Mouse (Mus musculus): ENCODE data around the gene Ccdc34.

The Ccdc34 gene

GRCm38 (mm10) chr2:110017616-110018505 is at the start of gene Ccdc34:
Gene Ccdc34, plus strand, starts transcription at chr2:110017817.
- peak; percentile 98 for DNase-seq (ENCODE audit: low read depth, low spot score)

GRCm38 (mm10) chr2:109969381-109969780 is 48.2 kb upstream of the Ccdc34 start:
- DNase-seq (ENCODE audit: low read depth, low spot score): no peak

GRCm38 (mm10) chr2:109969926-109970532 is 47.6 kb upstream of the Ccdc34 start:
- DNase-seq (ENCODE audit: low read depth, low spot score): no peak

- peak; percentile 63 for DNase-seq (ENCODE audit: low read depth, low spot score)
Observed at GRCm38 (mm10) chr2:109970744-109971410, 46.7 kb upstream of the Ccdc34 start.

GRCm38 (mm10) chr2:109972310-109972709 is 45.3 kb upstream of the Ccdc34 start:
- no peak for DNase-seq (ENCODE audit: low read depth, low spot score)

- DNase-seq (ENCODE audit: low read depth, low spot score): no peak
Observed at GRCm38 (mm10) chr2:109972922-109973321, 44.7 kb upstream of the Ccdc34 start.

GRCm38 (mm10) chr2:109974807-109975206 is 42.8 kb upstream of the Ccdc34 start:
- DNase-seq (ENCODE audit: low read depth, low spot score): no peak

GRCm38 (mm10) chr2:109976181-109976580 is 41.4 kb upstream of the Ccdc34 start:
- DNase-seq (ENCODE audit: low read depth, low spot score): no peak

GRCm38 (mm10) chr2:109977322-109977721 is 40.3 kb upstream of the Ccdc34 start:
- no peak for DNase-seq (ENCODE audit: low read depth, low spot score)

GRCm38 (mm10) chr2:109979209-109979608 is 38.4 kb upstream of the Ccdc34 start:
- peak; percentile 44 for DNase-seq (ENCODE audit: low read depth, low spot score)

- no peak for DNase-seq (ENCODE audit: low read depth, low spot score)
Observed at GRCm38 (mm10) chr2:109983435-109983834, 34.2 kb upstream of the Ccdc34 start.

- DNase-seq (ENCODE audit: low read depth, low spot score): no peak
Observed at GRCm38 (mm10) chr2:109984930-109985329, 32.7 kb upstream of the Ccdc34 start.

- no peak for DNase-seq (ENCODE audit: low read depth, low spot score)
Observed at GRCm38 (mm10) chr2:109985560-109985959, 32.1 kb upstream of the Ccdc34 start.

- DNase-seq (ENCODE audit: low read depth, low spot score): no peak
Observed at GRCm38 (mm10) chr2:109986036-109986785, 31.4 kb upstream of the Ccdc34 start.

GRCm38 (mm10) chr2:109987946-109988345 is 29.7 kb upstream of the Ccdc34 start:
- DNase-seq (ENCODE audit: low read depth, low spot score): no peak

GRCm38 (mm10) chr2:109989196-109989595 is 28.4 kb upstream of the Ccdc34 start:
- no peak for DNase-seq (ENCODE audit: low read depth, low spot score)

- DNase-seq (ENCODE audit: low read depth, low spot score): no peak
Observed at GRCm38 (mm10) chr2:109989679-109990473, 27.7 kb upstream of the Ccdc34 start.

- DNase-seq (ENCODE audit: low read depth, low spot score): no peak
Observed at GRCm38 (mm10) chr2:109991754-109992153, 25.9 kb upstream of the Ccdc34 start.

- no peak for DNase-seq (ENCODE audit: low read depth, low spot score)
Observed at GRCm38 (mm10) chr2:109992448-109993073, 25.1 kb upstream of the Ccdc34 start.

- no peak for DNase-seq (ENCODE audit: low read depth, low spot score)
Observed at GRCm38 (mm10) chr2:109993404-109993803, 24.2 kb upstream of the Ccdc34 start.

Data from brain, adult 2 months (tissue).